Mouse (Mus musculus) yolk sac, embryonic 10.5 days (tissue): ENCODE results near the gene Cdc42bpg.

Source experiments
- DNase-seq: peaks from one replicate; pipeline ENCODE4 v3.0.0-alpha.2; 2017; ENCODE audit warnings: low spot score

Cdc42bpg gene

DNA sequence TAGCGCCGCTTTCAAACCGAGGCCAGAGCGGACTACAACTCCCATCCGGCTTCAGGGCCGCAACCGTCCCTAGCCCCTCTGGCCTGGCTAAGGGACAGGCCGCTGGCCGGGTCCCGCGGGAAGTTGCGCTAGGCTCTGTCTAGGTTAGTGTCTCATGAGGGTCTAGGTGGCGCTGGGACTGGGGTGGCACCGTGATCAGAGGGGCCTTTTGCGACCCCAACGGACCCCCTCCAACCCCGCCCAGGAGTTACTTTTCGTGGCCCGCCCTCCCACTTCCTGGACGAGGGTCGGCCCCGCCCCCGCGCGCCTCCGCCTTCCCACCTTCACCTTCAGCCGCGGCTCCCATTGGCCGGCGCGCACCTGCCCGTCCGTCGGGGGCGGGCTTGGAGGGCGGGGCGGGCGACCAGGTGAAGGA is at the start of gene Cdc42bpg:
Cdc42bpg (plus strand) TSS at position 320 of the 415 bp plus-strand sequence.
- DNase-seq, result peak; percentile 94

DNA sequence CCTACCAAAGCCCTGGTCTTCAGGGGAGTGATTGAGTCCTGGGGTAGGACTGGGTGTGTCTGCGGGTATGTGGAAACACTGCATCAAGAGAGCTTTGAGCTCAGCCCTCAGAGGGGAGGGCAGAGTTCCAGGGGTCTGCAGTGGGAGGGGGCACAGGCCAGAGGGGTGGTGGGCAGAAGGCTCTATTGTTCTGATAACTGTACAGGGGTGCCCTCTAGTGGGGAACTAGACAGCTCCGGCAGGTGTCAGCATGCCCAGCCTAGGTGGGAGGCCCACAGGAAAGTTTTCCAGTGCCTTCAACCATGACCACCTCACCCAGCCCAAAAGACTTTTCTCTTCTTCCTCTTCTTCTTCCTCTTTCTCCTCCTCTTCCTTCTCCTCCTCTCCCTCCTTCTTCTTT is 45.8 kb upstream of the Cdc42bpg start:
- DNase-seq, result no peak

DNA sequence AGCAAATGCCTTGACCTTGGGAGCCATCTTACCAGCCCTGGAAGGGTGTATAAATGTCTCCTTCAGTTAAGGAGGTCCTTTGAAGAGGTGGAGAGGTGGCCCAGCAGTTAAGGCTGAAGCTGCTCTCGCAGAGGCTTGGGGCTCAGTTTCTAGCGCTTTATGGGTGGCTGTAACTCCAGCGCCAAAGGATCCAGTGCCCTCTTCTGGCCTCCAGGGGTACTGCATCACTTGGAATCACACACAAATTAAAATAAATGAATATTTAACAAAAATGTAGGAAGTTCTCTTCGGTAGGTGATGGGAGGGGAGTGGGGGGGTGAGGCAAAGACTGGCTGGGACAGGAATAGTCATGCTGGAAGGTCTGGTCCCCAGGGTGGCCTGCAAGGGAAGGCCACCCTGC is 45.3 kb upstream of the Cdc42bpg start:
- DNase-seq, result no peak

DNA sequence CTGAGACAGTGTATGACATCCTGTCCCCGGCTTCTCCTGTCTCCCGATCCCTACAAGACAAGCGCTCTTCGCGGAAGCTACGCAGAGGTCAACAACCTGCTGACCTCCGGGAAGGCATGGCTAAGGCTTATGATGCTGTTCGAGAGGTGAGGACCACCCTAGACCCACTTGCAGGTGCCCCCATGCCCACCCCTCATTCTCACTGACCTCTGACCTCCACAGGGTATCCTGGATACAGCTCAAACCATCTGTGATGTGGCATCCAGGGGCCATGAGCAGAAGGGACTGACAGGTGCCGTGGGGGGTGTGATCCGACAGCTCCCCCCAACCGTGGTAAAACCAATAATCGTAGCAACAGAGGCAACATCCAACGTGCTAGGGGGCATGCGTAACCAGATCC is 44.9 kb upstream of the Cdc42bpg start:
- no peak for DNase-seq

DNA sequence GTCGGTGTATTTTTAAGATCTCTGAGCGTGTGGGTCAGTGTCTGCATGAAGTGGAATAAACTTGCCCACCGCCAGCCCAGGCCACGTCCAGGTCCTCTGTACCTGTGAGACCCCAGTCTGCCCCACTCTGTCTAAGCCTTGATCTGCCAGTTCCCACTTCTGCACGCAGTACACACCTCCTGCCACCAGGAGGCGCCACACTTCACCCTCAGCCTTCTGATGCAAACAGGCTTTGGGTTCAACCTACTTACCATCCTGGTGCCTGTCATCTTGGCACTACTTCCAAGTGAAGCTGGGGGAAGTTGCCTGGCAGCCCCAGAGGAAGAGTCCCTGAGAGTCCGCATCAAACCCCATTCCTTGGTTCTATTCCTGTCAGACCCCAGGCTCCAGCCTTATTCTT is 44.0 kb upstream of the Cdc42bpg start:
- DNase-seq, result peak; percentile 62

DNA sequence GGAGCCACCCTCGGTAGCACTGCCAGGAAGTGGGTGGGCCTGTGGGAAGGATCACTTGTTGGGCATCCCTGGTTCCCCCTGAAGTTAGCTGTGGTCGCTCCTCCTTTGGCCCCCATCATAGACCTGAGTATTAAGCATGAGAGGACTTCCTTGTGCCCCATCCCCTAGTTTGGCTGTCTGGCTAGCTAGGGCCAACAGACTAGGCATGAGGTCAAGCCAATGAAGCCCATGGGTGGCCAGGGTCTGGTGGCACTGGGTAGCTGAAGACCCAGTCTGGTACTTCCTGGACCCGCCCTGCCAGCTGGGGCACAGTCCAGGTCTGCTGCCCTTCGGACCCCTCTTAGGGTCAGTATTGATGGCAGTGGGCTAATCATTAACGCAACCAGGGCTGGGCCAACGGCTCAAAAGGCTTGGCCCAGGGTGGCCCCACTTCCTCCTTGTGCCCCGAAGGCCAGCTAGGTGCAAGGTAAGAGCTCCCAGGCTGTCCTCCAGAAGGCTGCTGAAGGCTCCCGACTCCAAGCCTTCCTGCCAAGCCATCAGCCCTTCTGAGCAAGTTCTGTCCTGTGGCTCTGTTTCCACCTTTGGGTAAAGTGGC is 43.3 kb upstream of the Cdc42bpg start:
- peak; percentile 86 for DNase-seq

DNA sequence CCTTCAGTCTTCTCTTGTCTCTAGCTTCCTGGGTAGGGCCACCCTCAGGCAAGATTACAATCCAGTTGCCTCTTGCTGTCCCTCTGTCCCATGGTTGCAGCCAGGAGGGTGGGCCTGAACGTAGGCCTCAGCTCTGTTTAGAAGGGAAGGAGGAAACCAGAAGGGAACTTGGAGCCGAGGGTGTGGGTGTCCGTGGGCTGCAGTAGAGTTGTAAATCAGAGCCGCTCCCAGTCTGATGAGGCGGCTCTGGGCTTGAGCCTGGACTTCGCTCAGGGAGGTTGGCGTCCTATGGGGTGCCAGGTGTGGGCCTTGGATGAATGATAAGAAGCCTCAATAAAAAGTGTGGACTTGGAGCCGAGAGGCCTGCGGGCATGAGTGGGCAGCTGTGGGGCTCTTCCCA is 42.1 kb upstream of the Cdc42bpg start:
- no peak for DNase-seq

DNA sequence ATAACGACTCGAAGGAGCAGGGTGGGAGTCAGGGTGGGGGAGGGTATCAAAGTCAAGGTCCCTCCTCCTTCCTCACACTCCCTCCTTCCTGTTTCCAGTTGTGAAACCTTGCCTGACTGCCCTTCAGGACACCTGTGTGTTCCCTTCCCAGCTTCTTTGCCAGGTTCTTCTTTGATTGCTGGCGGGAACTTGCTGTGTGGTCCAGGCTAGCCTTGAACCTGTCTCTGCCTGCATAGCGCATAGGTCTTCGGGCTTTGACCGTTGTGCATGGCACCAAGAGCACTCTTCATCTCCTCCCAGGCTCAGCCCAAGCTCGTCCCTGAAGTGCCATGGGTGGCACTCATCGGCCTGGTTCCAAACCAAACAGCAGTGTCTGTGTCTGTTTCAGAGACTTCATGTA is 41.3 kb upstream of the Cdc42bpg start:
- no peak for DNase-seq

DNA sequence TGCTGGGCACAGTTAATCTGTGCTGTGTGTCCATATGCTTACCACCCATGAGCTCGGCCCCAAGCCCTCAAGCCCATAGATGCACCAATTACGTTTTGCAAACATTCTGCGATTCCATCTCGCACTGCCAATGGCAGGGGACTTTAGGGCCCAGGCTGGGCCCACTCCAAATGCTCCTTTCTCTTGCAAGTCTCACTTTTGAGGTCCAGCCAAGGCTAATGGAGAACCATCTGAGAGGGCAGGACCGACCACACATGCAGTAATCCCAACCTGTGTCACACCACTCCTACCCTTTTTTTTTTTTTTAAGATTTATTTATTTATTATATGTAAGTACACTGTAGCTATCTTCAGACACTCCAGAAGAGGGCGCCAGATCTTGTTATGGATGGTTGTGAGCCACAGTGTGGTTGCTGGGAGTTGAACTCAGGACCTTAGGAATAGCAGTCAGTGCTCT is 40.5 kb upstream of the Cdc42bpg start:
- no peak for DNase-seq

DNA sequence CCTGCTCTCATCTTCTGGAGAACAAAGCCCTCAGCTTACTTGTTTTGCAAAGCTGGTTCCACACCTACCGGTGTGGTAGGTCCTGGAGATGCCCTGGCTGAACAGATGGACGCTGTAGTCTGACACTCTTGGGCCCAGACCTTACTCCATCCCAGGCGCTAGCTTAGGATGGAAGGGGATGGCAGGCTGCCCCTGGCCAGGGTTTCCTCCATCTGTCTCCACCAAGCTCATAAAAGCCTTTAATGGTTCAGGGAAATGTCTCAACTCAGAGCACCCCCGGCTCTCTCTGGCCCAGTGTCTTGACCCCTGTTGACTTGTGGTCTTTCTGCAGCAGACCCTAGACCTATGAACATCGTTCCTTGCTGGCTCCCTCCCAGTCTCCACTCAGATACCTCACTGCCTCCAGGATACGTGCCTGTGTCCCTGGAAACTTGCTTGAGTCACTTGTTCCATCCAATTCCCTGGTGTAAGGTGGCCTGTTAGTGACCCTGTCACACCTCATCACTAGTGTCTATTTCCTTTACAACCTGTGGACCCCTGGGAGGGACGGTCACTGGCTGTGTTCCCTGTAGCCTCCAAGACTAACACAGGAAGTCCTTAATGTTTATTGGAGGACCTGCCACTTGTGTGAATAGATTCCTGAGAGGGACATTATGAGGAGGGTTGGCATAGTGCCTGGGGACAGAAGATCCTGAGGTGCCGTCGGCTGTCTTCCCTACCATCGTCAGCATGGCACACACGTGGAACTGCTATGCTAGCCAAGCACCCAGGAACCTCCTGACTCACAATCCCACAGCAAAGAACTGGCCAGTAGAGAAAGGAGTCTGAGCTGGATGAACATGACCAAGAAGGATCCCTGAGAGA is 38.7 kb upstream of the Cdc42bpg start:
- DNase-seq, result no peak

DNA sequence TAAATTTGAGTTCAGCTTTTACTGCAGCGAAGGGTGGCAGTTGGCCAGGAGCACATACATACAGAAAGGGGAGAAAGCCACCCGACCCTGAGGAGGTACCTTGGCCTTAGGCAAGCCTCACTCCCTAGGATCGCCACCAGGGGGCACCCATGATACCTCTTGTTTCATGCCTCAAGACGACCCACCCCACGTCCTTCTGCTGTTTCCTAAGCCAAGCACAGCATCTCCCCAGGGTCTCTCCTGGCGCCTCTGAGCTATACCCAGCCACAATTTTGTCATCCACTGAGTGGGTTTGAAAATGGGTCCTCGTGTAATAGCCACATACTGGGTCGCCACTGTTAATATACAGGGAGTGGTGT is 38.1 kb upstream of the Cdc42bpg start:
- peak; percentile 81 for DNase-seq

DNA sequence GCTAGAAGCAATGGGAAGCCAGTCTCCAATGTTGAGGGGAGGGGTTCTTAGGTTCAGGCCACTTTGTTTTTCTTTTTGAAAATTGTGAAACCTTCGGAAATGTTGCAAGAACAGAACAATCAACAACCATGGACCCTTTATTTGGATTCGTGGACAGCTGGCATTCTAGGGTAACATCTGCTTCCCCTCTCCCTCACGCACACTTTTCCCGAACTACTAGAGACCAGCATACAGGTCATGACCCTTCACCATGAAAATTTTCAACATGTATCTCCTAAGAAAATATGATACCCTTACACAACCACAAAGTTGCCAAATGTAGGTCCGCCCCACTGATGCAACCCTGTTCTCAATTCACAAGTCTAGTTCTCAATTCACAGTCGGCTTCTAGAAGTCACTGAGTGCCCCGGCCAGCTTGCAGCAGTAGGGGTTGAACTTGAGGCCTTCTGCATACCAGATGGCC is 37.6 kb upstream of the Cdc42bpg start:
- DNase-seq, result no peak

DNA sequence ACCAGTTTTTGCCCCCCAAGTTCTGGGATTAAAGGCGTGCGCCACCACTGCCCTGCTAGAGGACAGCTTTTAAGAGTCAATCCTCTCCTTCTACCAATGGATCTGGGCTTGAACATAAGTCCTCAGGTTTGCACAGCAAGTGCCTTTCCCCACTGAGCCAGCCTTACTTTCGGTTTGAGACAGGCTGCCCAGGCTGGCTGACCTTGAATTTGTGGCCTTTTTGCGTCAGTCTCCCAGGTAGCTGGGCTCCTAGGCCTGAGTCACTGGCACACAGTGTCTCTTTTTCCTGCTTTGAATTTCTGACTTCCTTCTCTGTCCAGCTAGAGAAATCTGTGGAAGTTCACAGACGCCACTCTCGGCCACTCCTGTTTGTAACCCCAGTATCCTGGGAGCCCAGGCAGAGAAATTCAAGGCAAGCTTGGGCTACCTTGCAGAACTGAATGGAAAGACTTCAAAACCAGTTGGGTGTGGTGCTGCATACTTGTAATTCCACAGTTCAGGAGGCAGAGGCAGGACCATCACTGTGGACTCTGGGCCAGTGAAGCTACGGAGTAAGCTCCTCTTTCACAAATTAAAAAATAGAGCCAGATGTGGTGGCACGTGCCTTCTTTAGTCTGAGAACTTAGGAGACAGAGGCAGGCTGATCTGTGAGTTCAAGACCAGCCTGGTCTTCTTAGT is 36.3 kb upstream of the Cdc42bpg start:
- no peak for DNase-seq

DNA sequence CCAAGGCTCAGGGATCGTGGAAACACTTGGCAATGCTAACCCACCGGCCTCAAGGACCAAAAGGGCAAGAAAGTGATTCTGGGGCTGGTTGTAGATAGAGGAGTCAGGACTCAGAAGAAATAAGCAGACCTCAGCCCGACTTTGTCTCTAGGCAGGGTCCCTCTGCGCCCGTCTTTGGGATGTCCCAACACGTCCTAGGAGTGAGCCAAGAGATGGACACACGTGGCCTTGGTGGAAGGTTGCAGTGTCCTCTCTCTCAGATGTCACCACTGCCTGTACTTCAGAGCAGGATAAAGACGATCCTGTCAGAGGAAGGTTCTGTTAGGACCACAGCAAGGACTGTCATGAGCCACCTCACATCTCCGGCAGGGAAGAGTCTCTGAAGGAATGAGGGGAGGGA is 35.6 kb upstream of the Cdc42bpg start:
- DNase-seq, result no peak

DNA sequence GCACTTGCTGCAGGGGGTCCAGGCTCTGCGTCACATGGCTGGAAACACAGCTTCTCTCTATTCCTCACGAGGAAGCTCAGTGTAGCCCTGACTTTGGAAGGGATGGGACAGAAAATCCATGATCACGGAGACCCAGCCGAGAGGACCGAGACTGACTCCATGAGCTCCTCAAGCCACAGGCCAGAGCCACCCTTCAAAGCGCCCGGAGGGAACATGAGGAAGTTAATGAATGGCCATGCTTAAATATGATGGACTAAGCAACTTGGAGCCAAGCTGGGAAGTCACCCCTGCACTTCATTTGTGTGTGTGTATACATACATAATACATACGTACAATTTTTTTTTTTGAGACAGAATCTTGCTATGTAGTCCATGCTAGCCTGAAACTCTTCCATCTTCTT is 35.0 kb upstream of the Cdc42bpg start:
- no peak for DNase-seq

DNA sequence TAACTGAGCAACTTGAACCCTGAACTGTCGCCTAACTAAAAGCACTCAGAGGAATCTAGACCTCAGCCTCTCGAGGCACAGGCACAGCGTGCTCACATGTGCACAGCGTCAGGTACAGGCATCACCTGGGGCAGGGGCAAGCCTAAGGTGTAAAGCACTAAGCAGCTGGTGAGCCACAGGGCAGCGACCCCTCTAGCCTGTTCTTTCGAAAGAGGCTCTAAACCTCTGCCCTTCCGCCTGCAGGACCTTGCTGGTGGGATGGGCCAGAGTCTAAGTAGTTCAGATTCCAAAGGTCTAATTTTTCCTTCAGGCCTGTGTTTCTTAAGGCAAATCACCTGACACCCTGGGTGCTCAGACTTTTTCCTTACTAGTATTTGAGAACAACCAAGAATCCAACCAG is 34.2 kb upstream of the Cdc42bpg start:
- DNase-seq, result peak; percentile 85

DNA sequence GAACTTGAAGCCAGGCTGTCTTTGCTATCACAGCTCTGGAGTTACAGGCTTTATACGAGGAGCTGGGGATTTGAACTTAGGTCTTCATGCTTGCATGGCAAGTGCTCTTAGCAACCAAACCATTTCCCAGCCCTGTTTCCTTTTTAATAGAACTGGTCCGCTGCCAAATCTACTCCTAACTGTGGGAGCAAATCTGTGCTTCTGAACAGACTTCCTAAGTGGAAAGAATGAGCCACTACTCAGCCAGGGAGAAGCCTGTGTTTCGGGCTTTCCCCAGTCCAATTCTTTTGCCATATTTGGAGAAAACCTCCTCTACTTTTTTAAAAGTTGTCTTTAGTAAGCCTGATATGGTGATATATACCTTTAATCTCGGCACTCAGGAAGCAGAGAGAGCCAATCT is 33.5 kb upstream of the Cdc42bpg start:
- no peak for DNase-seq

DNA sequence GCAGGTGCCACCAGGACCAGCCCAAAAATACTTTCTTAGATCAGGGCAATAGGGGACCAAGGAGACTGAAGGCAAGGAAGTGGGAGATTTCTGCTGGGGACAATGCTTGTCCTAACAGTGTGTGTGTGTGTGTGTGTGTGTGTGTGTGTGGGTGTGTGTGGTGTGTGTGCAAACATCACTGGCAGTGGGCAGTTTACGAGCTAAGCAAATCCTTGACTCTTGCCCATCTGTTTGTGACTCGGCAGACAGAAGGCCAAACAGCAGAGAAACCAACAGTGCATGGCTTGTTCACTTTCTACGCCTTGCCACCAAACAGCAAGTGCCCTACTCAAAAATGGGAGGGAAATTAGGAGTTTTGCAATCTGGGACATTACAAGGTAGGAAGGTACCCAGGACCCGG is 32.7 kb upstream of the Cdc42bpg start:
- no peak for DNase-seq

DNA sequence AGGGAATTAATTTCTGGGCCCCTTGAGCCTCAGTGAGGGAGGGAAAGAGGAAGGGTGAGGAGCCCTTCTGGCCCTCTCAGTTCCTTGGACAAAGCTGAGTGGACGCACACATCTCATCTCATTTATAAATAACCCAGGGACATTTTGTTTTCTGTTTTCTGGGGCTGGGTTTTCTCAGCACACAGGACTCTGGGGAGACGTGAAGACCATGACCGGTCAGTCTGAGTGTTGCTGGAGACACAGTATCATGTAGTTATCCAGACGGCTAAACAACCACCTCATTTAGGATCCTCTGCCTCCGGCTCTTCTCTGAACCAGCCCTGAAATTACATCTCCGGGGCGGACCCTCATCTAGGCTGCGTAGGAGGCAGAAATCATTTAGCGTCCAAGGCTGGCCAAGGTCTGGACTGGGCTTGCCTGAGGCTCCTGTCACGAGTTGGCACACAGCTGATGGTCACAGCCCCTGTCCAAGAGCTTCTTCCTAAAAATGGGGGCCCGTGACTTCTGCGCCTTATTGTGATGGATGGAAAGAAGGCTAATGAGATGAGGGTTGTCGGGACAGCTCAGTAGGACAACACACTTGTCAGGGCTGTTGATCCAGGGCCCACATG is 32.2 kb upstream of the Cdc42bpg start:
- DNase-seq, result no peak

DNA sequence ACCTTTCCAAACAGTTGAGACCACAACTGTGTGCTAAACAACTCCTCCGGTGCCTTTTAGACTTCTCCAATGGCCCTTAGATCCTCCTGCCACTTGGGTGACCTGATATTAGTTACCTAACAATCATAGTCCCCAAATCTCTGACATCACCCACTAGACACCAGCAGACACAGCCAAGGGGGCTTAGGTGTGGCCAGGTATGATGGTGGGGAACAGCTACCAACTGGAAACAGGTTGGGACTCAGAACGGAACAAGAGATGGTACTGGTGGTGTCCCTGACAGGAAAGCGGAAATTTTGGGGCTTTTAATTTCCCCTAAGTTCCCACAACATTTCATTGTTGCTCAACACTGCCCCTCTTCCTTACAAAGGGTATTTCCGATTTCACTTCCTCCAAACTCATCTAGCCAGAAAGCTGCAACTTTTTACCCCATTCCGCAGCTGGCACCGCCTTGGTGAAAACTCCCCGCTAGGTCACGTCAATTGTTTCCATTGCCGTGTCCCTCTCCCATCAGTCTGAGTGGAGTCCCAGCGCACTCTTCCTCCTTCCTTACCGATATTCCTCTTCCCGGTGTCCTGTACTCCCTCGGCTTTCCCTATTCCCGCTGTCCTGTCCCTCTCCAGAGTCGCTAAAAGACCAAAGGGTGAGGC is 30.4 kb upstream of the Cdc42bpg start:
- DNase-seq, result no peak

DNA sequence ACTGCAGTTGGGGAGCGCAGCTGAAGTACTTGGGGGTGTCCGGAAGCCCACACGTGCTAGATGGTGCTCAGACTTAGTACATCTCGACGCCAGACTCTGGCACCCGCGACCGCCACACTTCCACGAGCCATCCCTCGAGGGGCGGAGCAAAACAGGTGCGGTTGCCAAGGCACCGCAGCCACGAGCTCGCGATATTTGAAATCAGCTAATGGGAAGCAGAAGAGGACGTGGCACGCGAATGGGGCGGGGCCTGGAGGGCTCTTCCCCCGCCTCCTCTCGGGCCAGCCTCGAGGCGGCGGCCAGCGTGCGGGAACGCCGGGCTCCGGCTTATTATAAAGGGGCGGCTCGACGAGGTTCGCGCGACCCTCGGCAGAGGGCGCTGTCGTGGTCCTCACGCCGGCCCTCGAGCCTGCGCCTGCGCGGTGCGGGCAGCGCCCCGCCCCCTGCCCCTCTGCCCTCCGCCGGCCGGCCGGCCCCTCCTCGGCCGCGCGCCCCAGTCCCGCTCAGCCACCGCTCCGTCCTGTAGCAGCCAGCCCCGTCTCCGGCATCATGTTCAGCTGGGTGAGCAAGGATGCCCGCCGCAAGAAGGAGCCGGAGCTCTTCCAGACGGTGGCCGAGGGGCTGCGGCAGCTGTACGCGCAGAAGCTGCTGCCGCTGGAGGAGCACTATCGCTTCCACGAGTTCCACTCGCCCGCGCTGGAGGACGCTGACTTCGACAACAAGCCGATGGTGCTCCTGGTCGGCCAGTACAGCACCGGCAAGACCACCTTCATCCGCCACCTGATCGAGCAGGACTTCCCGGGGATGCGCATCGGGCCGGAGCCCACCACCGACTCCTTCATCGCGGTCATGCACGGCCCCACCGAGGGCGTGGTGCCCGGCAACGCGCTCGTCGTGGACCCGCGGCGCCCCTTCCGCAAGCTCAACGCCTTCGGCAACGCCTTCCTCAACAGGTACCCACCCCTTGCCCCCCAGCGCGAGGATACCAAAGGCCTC is 29.5 kb upstream of the Cdc42bpg start, which contains the start of gene Ehd1:
Ehd1 (plus strand) TSS at position 300 of the 996 bp plus-strand sequence.
- peak; percentile 98 for DNase-seq
